Mouse (Mus musculus) midbrain, postnatal 0 days (tissue): ENCODE data around the gene 1700012A03Rik. TPM values are rescaled to one million over a fixed set of nuclear protein-coding genes. Genes with fewer than 3 reads are reported as not detected.

Experiments used
- ATAC-seq: fragments of 200-750 bp; cut with Nextera tagmentation; 2 replicates; pipeline ENCODE4 v1.8.0; 2017; ENCODE audit warnings: moderate number of reproducible peaks, mild to moderate bottlenecking, moderate TSS enrichment, moderate library complexity; ENCODE audit not compliant: low FRiP score
- DNase-seq: peaks from one replicate; pipeline ENCODE4 v3.0.0-alpha.2; 2015; ENCODE audit warnings: low spot score
- H3K27ac ChIP-seq: fragments of 300-500 bp; sonication (generic); 2 replicates; pipeline ENCODE4 v1.5.1; 2014; ENCODE audit warnings: low read depth, mild to moderate bottlenecking, low read length, mixed read lengths
- H3K27me3 ChIP-seq: fragments of 300-500 bp; sonication (generic); 2 replicates; pipeline ENCODE4 v1.6.1; 2014; ENCODE audit warnings: low read length, control low read depth, mixed read lengths; ENCODE audit not compliant: insufficient read depth
- H3K36me3 ChIP-seq: fragments of 300-500 bp; sonication (generic); 2 replicates; pipeline ENCODE4 v1.6.1; 2014; ENCODE audit warnings: low read length, control low read depth, mixed read lengths; ENCODE audit not compliant: insufficient read depth
- H3K4me1 ChIP-seq: fragments of 300-500 bp; sonication (generic); 2 replicates; pipeline ENCODE4 v1.6.1; 2014; ENCODE audit warnings: mild to moderate bottlenecking, control low read depth, antibody characterized with exemption, low read length, mixed read lengths; ENCODE audit not compliant: insufficient read depth
- H3K4me2 ChIP-seq: fragments of 300-500 bp; sonication (generic); 2 replicates; pipeline ENCODE4 v1.6.1; 2014; ENCODE audit warnings: low read depth, mild to moderate bottlenecking, low read length, mixed read lengths; ENCODE audit not compliant: poor library complexity, severe bottlenecking
- H3K4me3 ChIP-seq: fragments of 300-500 bp; sonication (generic); 2 replicates; pipeline ENCODE4 v1.5.1; 2014; ENCODE audit warnings: low read depth, mild to moderate bottlenecking, low read length, moderate library complexity
- H3K9ac ChIP-seq: fragments of 300-500 bp; sonication (generic); replicated peaks from 2 replicates; pipeline ENCODE4 v1.6.1; 2014; ENCODE audit warnings: mild to moderate bottlenecking, low read length, moderate library complexity, mixed read lengths; ENCODE audit not compliant: poor library complexity, severe bottlenecking
- H3K9me3 ChIP-seq: fragments of 300-500 bp; sonication (generic); 2 replicates; pipeline ENCODE4 v1.6.1; 2016; ENCODE audit warnings: low read length, control low read depth
- CTCF ChIP-seq: IDR thresholded peaks from 2 replicates; pipeline ENCODE4 v1.5.1; 2016; ENCODE audit warnings: antibody characterized with exemption, mild to moderate bottlenecking
- whole genome bisulfite sequencing: fragments of 180-500 bp; shearing (Covaris S2); extraction: QIAGEN DNeasy Blood & Tissue Kit; methylation state at CpG from one replicate; pipeline ENCODE4 v1.1.7; 2014; 5-methylcytosine and 5-hydroxymethylcytosine counted together
- polyA plus RNA-seq: library from polyadenylated mRNA; unstranded; fragments of >200 nt; fragmentation: Nextera tagmentation; extraction: Ambion mirVana; gene quantifications from 2 replicates; pipeline ENCODE4 v1.2.1, GENCODE M21; 2015
- total RNA-seq: library from RNA; depleted of rRNA; stranded (reverse); fragments of >200 nt; gene quantifications from 2 replicates; pipeline ENCODE4 v1.2.3, GENCODE M21; 2014

1700012A03Rik gene
- total and polyA plus RNA-seq, 2 experiments from 2014 or later = not detected

- Histone ChIP-seq H3K27me3 (no peaks in the 10 kb centered on the region), H3K4me2 (no peak overlapping the region), H3K4me3 (no peak overlapping the region), H3K36me3 (no peaks in the 10 kb centered on the region), H3K27ac (no peak overlapping the region), H3K4me1 (no peaks in the 10 kb centered on the region), H3K9ac (no peak overlapping the region), H3K9me3 (no peaks in the 10 kb centered on the region)
- ATAC-seq (peak; percentile 44; the same call in 1 of the 2 replicates), DNase-seq (peak; percentile 81)
- 63% methylated on average over 14 of the region's 14 CpGs for WGBS
- peak; percentile 44 for TF ChIP-seq CTCF
Observed at GRCm38 (mm10) chr6:32017406-32018104, 32.5 kb upstream of the 1700012A03Rik start.

DNA sequence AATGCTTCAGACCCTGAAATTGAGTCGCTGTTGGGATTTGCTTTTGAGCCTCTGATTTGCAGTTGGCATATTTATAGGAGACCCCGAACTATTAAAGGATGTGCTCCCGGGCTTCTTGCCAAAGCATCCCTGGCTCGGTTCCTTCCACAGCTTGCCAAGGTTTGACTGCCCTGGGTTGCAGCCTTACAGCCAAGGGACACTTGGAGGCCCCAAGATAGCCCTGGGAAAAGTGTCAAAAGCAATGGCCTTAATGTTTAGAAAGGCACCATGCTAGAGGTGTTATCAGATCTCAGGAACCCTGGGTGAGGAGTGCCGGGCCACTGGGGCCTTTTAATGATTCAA, 32.0 kb upstream of the 1700012A03Rik start:
- H3K36me3 ChIP-seq = no peaks in the 10 kb centered on the region
- ATAC-seq = no peak
- H3K4me2 ChIP-seq = no peak overlapping the region
- TF ChIP-seq CTCF = no peak
- H3K9ac ChIP-seq = no peak overlapping the region
- H3K4me3 ChIP-seq = no peak overlapping the region
- no peak for DNase-seq
- 52% methylated on average over 5 of the region's 5 CpGs for WGBS
- H3K9me3 ChIP-seq = no peaks in the 10 kb centered on the region
- no peaks in the 10 kb centered on the region for H3K27me3 ChIP-seq
- H3K4me1 ChIP-seq = no peaks in the 10 kb centered on the region
- H3K27ac ChIP-seq = no peak overlapping the region

DNA sequence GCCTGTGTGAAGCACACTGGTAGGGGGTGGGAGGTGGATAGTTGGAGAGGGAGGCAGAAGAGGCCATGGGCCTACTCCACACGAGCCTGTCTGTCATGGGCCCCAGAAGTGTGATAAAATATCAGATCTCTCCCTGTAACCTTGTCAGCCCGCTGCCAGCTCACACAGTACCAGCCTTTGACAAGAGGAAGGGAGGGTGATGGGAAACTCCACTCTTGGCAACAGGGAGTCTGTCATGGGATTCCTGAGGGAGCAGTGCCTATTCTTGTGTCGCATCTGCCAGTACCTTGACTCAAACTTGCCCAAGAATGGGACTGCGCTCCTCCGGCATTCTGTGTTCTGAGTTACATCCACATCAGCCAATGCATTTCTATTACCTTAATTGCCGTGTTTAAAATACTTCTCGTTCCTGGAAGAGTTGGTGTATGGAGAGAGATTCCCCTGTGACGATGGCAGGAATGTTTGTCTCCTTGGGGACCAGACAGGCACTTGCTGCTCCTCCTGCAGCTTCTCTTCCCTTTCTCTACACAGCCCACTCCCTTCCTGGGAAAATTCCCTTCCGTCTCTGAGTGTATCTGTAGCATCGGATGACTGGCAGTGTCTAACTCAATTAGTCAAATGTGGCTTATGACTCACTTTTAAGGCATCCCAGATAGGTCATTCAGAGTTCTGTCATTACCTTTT, 28.1 kb upstream of the 1700012A03Rik start:
- no peak for DNase-seq
- no peaks in the 10 kb centered on the region for H3K9me3 ChIP-seq
- H3K27me3 ChIP-seq = no peaks in the 10 kb centered on the region
- WGBS = 82% methylated on average over 10 of the region's 10 CpGs
- ATAC-seq = no peak
- H3K4me2 ChIP-seq = no peak overlapping the region
- no peaks in the 10 kb centered on the region for H3K36me3 ChIP-seq
- H3K27ac ChIP-seq = no peak overlapping the region
- H3K4me1 ChIP-seq = no peaks in the 10 kb centered on the region
- H3K9ac ChIP-seq = no peak overlapping the region
- no peak overlapping the region for H3K4me3 ChIP-seq
- no peak for TF ChIP-seq CTCF

GRCm38 (mm10) chr6:32022537-32022869, 27.5 kb upstream of the 1700012A03Rik start:
- no peaks in the 10 kb centered on the region for H3K4me1 ChIP-seq
- H3K4me2 ChIP-seq = no peak overlapping the region
- WGBS = 92% methylated on average over 1 of the region's 1 CpGs
- no peak overlapping the region for H3K9ac ChIP-seq
- H3K36me3 ChIP-seq = no peaks in the 10 kb centered on the region
- H3K9me3 ChIP-seq = no peaks in the 10 kb centered on the region
- no peak overlapping the region for H3K27ac ChIP-seq
- ATAC-seq (no peak), DNase-seq (no peak)
- no peaks in the 10 kb centered on the region for H3K27me3 ChIP-seq
- TF ChIP-seq CTCF = no peak
- H3K4me3 ChIP-seq = no peak overlapping the region

DNA sequence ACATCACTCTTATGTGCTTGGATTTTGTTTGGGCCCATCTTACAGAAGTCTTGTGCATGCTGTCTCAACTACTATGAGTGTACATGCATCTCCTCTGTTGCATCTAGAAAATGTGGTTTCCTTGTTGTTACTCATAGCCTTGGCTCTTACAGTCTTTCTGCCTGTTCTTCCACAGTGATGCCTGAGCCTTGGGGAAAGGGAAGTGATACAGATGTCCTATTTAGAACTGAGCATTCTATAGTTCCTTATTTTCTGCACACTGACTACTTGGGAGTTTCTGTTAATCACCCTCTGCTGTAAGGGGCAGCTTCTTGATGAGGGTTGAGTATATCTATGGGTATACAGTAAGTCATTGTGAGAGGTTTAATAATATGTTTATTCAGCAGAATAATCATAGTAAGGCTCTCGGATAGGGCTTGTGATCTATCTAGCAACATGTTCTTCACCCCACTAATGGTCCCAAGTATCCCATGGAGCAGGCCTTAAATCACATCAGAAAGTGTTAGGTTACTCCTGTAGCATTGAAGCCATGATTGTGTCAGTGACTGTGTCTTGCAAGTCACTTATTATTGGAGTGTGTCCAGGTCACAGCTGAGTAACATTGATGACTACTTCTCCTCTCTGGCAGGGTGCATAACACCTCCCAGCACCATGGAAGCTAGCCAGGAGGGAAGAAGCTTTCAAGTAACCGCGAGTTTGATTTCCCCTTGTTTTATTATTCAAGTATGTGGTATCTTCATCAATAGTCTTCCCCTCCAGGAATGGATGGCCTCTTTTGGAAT, 21.6 kb upstream of the 1700012A03Rik start:
- Histone ChIP-seq H3K4me2 (no peak overlapping the region), H3K4me3 (no peak overlapping the region), H3K9me3 (no peaks in the 10 kb centered on the region), H3K27ac (no peak overlapping the region), H3K4me1 (no peaks in the 10 kb centered on the region), H3K27me3 (no peaks in the 10 kb centered on the region), H3K36me3 (no peaks in the 10 kb centered on the region), H3K9ac (no peak overlapping the region)
- ATAC-seq = no peak
- 89% methylated on average over 3 of the region's 3 CpGs for WGBS
- DNase-seq = peak; percentile 9
- no peak for TF ChIP-seq CTCF

DNA sequence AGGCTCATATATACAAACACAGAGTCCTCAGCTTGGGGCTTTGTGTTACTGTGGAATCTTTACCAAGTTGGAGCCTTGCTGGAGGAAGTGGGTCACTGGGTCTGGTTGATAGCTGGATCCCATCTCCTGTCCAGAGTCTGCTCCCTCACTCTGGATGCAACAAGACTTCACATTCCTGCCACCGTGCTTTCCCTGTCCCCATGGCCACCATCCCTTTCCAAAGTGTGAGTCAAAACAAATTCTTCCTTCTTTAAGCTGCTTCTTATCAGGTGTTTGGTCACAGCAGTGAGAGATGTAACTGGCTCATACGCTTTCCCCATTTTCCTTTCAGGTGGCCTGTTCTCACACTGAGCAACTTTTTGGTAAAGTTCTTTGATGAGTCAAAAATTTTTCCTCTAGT, 15.8 kb upstream of the 1700012A03Rik start:
- Histone ChIP-seq H3K9ac (no peak overlapping the region), H3K27me3 (no peaks in the 10 kb centered on the region), H3K4me3 (no peak overlapping the region), H3K4me2 (no peak overlapping the region), H3K27ac (no peak overlapping the region), H3K36me3 (no peaks in the 10 kb centered on the region), H3K4me1 (no peaks in the 10 kb centered on the region), H3K9me3 (no peaks in the 10 kb centered on the region)
- DNase-seq (no peak), ATAC-seq (no peak)
- 65% methylated on average over 2 of the region's 2 CpGs for WGBS
- no peak for TF ChIP-seq CTCF
